Mouse (Mus musculus): ENCODE measurements at regions not wholly inside any gene's neighbourhood (a gene's known extent, or its start where the extent isn't known, plus 50 kb on each side); places are given as distances from the start of the nearest gene placed in this dataset.
A peak's percentile ranks its signal among the peaks of the same experiment; 100 is the strongest.

DNA sequence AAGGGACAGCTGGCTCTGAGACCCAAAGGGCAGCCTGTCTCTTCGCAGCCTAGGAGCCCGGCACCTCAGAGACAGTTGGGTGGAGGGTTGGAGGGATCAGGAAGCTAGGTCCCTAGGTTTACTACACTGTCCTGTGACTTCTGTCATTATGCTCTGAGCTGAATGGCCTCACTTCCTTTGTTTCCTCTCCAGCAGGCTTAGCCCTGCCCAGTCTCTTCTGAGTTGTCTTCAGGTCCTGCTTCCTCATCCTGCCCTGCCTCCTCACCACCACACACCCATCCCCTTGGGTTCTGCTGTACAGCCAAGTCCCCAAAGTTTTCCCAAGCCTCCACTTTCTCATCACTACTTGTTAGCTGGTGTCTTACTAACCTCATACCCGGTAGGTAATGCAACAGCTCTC, 122.7 kb upstream of the Ccdc122 start:
- no peak for DNase-seq

DNA sequence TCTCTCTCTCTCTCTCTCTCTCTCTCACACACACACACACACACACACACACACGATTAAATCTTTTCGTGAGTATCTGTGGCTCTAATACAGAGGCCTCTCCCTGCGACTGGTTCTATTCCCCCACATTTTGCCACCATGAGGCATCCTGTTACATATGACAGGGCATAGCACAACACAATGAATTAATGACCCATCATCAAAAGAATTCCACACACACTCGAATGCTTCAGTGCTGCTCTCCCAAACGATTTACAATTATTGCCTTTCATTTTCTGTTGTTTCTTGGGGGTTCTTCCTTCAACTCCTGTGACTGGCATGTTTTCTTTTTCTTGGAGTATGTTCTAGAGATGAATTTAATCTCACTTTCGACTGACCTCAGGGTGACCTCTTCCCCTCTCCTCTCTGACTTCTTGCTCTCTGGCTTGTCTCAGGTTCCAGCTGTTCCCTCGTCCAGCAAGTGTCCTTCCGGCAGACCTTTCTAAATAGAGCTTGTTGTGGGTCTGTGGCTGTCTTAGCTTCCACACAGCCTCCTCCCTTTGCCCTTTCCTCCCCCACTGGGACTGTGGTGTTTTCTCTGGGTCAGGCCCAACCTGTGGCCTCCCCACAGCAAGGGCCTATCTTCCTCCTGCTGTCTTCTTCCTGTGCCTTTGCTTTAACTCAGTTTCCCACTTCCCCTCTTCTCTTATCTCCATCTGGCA, 124.1 kb upstream of the Ccdc122 start:
- DNase-seq, result no peak

GRCm38 (mm10) chr14:76911271-76911670, 125.3 kb upstream of the Ccdc122 start:
- DNase-seq, result no peak

DNA sequence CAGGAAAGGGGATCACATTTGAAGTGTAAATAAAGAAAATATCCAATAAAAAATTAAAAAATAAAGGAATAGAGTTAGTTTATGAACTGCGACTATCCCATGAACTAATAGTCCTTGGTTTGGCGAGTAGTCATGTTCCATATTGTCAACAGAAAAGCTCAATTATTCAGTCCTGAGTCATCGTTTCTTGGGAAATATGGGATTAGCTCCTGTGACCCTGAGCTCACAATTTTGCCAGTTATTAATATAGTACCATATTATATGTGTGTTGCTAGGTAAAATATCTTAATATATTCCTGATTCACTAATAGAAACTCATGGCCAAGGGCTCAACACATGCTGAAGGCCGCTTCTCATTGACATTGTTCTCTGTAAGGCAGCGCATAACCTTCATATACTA, 126.4 kb upstream of the Ccdc122 start:
- DNase-seq, result no peak

GRCm38 (mm10) chr14:76907941-76908340, 128.6 kb upstream of the Ccdc122 start:
- DNase-seq, result no peak

DNA sequence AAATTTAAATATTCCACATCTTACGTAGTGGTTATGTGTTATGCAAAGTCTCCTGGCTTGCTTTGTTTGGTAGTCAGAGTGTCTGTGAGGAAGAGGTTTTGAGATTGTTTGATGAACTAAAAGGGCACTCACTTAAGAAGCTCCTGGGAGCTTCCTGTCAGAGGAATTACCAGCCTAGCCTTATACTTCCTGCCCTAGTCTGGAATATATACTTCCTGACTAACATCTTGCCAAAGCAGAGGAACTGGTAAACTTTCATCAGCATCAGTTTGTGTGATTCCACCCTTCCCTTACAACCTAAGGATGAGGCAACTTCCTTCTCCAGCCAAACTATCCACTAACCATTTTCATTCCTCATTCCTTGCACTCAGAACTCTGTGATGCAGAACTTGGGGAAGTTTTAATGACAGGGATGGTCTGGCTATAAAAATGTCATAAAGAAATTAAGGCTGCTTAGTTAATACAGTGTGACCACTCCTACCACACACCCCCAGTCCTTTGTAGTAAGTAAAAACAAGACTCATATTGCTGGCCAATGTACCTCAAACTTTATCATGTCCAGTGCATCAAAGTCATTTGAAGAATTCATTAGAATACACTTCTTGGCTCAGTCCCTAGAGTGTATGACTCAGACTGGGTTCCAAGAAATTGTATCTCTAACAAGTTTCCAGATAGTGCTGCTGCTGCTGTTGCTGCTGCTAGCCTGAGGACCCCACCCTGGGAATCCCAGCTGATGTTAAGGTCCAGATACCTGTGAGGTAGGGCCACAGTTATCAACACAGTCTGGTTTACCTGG, 133.4 kb upstream of the Ccdc122 start:
- no peak for DNase-seq

- DNase-seq, result no peak
Observed at GRCm38 (mm10) chr14:76901490-76901889, 135.1 kb upstream of the Ccdc122 start.

DNA sequence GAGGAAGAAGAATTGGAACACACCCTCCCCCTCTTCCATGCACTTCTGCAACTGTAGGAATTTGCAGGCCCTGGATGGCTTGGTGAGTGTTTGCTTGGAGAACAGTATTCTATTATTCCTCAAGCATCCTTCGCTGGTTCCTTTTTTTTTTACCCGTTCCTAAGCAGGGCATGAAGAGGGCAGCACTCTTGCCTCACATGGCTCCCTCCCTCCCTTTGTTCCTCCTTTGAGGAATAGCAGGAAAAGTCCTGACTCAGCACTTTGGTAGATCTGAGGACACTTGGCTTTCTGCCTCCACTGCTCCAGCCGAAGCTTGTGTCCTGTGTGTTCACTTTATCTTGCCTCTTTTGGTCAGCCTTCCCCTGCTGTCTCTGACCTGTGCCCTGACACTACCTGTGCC, 137.2 kb upstream of the Ccdc122 start:
- no peak for DNase-seq

- DNase-seq, result no peak
Observed at GRCm38 (mm10) chr14:76887708-76888107, 148.9 kb upstream of the Ccdc122 start.

- DNase-seq, result no peak
Observed at GRCm38 (mm10) chr14:76887201-76887600, 149.4 kb upstream of the Ccdc122 start.

DNA sequence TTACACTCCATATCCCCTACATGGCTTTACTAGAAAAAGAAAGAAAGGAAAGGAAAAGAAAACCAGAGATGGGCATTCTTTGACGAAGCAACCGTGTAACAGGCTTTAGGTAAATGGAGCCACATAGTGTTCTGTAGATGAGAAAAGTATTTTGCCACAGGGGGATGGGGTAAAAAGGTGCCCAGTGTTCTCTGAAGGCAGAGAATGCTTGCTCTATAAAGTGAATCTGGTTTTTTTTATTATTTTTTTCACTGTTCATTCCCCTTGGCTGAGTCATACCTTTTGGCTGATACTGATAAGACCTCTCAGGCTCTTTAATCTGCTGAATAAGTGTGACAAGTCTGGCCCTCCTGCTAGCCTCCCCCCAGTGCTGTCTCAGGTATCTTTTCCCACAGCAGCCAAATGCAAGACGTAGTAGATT, 153.3 kb upstream of the Ccdc122 start:
- DNase-seq, result no peak

DNA sequence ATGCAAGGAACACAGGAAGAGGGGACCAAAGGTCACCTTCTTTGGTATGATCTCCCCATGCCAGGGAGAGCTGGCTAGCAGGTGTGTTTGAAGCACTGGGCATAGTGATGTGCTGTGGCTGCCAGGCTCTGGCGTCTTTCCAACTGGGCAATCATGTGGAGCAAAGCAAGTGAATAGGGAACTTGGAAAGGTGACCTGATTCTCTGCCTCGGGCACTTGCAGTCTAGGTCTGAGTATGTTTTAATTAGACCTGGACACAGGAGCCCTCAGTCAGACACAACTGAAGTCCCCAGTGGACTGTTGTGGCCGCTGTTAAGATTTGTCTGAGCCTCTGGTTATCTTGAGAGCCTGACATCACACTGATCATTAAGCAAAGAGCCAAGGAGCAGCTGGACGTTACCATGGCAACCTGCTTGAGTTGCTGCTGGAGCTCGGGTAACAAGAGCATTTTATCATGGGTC, 153.8 kb upstream of the Ccdc122 start:
- DNase-seq, result peak; percentile 60 to 70

DNA sequence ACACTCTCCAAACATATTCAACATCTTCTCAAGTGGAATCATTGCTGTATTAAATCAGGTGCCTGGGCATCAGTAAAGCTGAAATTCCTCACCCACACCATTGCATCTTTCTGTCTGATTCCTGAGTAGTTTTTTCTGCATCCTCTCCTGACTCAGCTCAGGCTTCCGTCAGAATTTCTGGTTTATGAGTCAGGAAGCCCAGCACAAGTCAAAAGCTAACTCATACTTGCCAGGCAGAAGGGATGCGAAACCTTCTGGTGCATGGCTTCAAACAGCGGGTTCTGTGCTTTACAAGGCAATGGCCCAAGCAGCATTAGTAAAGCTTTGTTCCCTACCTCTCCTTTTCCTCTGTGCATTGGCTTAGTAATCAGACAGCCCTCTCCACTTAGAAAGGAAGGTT, 155.7 kb upstream of the Ccdc122 start:
- no peak for DNase-seq

- no peak for DNase-seq
Observed at GRCm38 (mm10) chr14:76877306-76877705, 159.3 kb upstream of the Ccdc122 start.

- DNase-seq, result peak; percentile 28 to 68
Observed at GRCm38 (mm10) chr14:76876015-76876414, 160.6 kb upstream of the Ccdc122 start.

DNA sequence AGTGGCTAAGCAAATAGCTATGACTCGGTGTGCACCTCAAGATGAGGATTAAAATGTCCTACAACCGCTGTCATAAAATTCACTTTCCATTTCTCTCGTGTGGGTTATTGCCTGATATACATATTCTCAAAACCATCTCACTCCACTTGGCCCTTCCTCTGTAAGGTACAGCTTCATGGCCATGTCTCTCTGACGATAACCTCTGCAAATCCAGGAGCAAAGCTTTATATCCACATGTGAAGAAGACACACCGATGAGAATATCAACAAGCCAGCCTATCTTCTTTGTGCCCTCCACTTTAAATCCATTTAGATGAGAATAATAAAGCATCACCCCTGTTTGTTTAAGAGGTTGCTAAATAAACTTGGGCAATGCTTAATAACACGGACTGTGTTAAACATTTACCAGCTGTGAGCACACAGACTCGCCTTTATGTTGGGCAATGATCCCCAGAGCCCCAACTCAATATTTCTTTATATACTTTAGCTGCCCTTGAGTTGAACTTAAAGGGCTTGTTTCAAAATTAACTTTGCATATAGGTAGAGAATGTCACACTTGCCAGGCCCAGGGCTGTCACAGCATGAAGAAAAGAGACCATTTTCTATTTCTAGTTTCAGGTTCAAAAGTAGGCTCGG, 161.2 kb upstream of the Ccdc122 start:
- no peak for DNase-seq

GRCm38 (mm10) chr14:76874542-76875265, 161.9 kb upstream of the Ccdc122 start:
- DNase-seq, result no peak

DNA sequence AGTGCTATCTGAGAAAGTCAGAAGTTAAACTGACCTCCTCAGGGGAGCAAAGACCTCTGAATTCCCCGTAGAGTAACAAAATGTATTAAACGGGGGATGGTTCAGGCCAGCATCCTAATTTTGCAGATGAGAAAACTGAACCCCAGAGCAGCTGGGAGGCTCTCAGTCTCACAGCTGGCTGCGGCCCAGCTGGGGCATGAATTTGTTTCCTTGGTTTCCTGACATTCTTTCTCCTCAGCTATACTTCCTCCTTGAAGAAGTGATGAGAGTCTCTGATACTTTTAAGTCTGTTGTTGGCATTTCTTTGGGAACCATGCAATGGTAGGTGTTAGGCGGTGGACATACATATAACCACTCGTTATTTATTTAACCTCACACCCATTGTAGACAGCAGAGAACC, 162.9 kb upstream of the Ccdc122 start:
- no peak for DNase-seq

- no peak for DNase-seq
Observed at GRCm38 (mm10) chr14:76872976-76873375, 163.6 kb upstream of the Ccdc122 start.

- no peak for DNase-seq
Observed at GRCm38 (mm10) chr14:76872510-76872909, 164.1 kb upstream of the Ccdc122 start.

DNA sequence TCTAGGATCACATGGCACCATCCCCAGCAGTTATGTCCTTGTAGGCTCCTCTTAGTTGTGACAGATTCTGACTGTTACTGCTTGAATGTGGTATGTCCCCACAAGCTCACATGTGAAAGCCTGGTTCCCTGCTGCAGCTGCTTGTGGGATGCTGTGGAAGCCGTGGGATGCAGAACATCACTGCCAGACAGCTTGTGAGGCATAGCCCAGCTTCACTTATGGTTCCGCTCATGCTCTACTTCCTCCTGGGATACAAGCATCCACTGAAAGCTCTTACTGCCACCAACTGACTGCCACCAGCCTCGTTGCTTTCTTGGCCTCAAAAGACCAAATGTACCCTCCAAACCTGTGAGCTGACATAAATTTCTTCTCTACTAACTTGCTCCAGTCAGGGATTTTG, 167.7 kb upstream of the Ccdc122 start:
- DNase-seq, result no peak

GRCm38 (mm10) chr14:76868131-76868530, 168.4 kb upstream of the Ccdc122 start:
- no peak for DNase-seq

- no peak for DNase-seq
Observed at GRCm38 (mm10) chr14:76864664-76865063, 171.9 kb upstream of the Ccdc122 start.

Measured in cerebellum, postnatal 36 days (tissue).